Mouse (Mus musculus): ENCODE data around the gene Chst14. TPM values are rescaled to one million over a fixed set of nuclear protein-coding genes. Genes with fewer than 3 reads are reported as not detected.

Chst14 gene
- polyA plus RNA-seq, 1 experiment from 2014 or later, result 32.3 TPM

GRCm38 (mm10) chr2:118963676-118964012 is 37.3 kb downstream of the Chst14 start:
- POLR2A ChIA-PET, result no interaction called here
- no peak for TF ChIP-seq CTCF (IDR thresholded peaks at IDR 0.05)
- ATAC-seq, result no peak

GRCm38 (mm10) chr2:118969585-118970147 is 43.4 kb downstream of the Chst14 start:
- DNase-seq (ENCODE audit: low read depth, low spot score), result no peak
- ChIA-PET POLR2A (no interaction called here), CTCF (no interaction called here)
- no peaks in the 10 kb centered on the region for H3K27me3 ChIP-seq
- no peak for ATAC-seq
- TF ChIP-seq CTCF (IDR thresholded peaks at IDR 0.05), result no peak
- in situ Hi-C loops (cut with MboI; ENCODE audit: low pct_unique_long_range_greater_than_20kb), result loop anchor here (5.0 kb wide), 1 partner anchor 62 kb away; no protein-coding TSS in a partner anchor

More at GRCm38 (mm10) chr2:118963676-118964012, 37.3 kb downstream of the Chst14 start:
- DNase-seq (ENCODE audit: low read depth, low spot score), result no peak
- H3K27me3 ChIP-seq, result no peaks in the 10 kb centered on the region
- CTCF ChIA-PET, result no interaction called here
- in situ Hi-C loops (cut with MboI; ENCODE audit: low pct_unique_long_range_greater_than_20kb), result no loop called here

GRCm38 (mm10) chr2:118972048-118972447 is 45.8 kb downstream of the Chst14 start:
- ChIA-PET POLR2A (no interaction called here), CTCF (interaction anchor here (1.6 kb wide), 1 partner anchor 14 kb away, joined by 3 read pairs; no protein-coding TSS in a partner anchor)
- H3K27me3 ChIP-seq, result no peaks in the 10 kb centered on the region
- in situ Hi-C loops (cut with MboI; ENCODE audit: low pct_unique_long_range_greater_than_20kb), result no loop called here
- DNase-seq (ENCODE audit: low read depth, low spot score) (no peak), ATAC-seq (no peak)
- TF ChIP-seq CTCF (IDR thresholded peaks at IDR 0.05), result no peak

GRCm38 (mm10) chr2:118972687-118973376 is 46.5 kb downstream of the Chst14 start:
- ATAC-seq, result peak; percentile 54
- CTCF ChIA-PET, result interaction anchor here (1.6 kb wide), 1 partner anchor 15 kb away, joined by 3 read pairs; no protein-coding TSS in a partner anchor

DNA sequence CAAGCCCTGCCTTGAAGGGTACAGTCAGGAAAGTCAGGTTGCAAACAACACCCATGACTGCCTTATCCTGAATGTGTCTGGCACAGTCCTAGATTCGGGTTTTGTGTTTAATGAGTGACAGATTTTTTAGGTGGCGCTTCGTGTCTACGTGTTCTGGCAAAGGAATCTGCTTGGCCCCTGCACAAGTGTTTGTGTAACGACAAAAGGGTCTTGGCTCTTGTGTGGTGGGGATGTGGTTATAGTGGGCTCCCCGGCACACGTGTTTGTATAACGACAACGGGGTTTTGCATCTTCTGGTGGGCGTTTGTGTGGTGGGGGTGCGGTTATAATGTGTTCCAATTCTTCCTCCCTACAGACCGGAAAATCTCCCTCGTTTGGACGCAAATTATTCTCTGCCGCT is 49.6 kb downstream of the Chst14 start:
- no peaks in the 10 kb centered on the region for H3K27me3 ChIP-seq
- ATAC-seq, result no peak
- CTCF ChIA-PET, result no interaction called here

More at GRCm38 (mm10) chr2:118972687-118973376, 46.5 kb downstream of the Chst14 start:
- POLR2A ChIA-PET, result no interaction called here
- TF ChIP-seq CTCF (IDR thresholded peaks at IDR 0.05), result peak; percentile 99
- no peaks in the 10 kb centered on the region for H3K27me3 ChIP-seq
- DNase-seq (ENCODE audit: low read depth, low spot score), result peak; percentile 25
- in situ Hi-C loops (cut with MboI; ENCODE audit: low pct_unique_long_range_greater_than_20kb), result no loop called here

DNA sequence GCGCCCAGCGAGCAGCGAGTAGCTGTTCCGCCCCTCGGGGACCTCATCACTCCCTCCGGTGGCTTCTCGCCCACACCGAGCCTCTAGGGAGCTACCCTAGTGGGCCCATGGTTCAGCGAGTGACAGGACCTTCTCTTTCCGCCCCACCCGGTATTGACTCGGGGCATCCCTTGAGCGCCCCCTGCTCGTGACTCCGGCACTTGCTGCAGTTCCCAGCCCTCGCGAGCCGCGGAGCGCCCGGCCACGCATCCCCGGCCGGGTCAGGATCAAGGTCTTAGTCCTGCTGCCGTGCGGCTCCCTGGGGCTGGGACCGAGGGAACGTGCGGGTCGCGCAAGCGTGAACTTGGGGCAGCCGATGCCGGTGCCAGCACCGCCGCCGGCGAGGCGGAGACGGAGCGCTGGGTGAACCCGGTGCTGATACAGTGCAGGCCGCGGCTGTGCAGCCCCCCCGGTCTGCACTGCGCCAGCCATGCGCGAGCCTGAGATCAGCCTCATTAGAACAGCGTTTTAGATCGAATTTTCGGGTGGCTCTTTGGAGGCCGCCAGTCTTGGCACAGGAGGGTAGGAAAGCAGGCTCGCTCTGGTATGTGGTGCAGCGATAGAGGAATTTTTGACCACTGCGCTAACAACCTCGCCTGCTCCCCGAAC is 50.1 kb downstream of the Chst14 start:
- ChIA-PET CTCF (interaction anchor here (1.8 kb wide), 1 partner anchor 10 kb away, joined by 5 read pairs; no protein-coding TSS in a partner anchor), POLR2A (no interaction called here)
- in situ Hi-C loops (cut with MboI; ENCODE audit: low pct_unique_long_range_greater_than_20kb), result loop anchor here (25.0 kb wide), 1 partner anchor 189 kb away; the partner anchor contains the start of gene Disp2
- ATAC-seq, result peak; percentile 74
- DNase-seq (ENCODE audit: low read depth, low spot score), result no peak
- TF ChIP-seq CTCF (IDR thresholded peaks at IDR 0.05), result peak; percentile 94
- H3K27me3 ChIP-seq, result no peaks in the 10 kb centered on the region

More for the DNA sequence above, 49.6 kb downstream of the Chst14 start:
- no peak for DNase-seq (ENCODE audit: low read depth, low spot score)
- TF ChIP-seq CTCF (IDR thresholded peaks at IDR 0.05), result no peak
- in situ Hi-C loops (cut with MboI; ENCODE audit: low pct_unique_long_range_greater_than_20kb), result loop anchor here (25.0 kb wide), 1 partner anchor 189 kb away; the partner anchor contains the start of gene Disp2
- POLR2A ChIA-PET, result no interaction called here

- in situ Hi-C loops (cut with MboI; ENCODE audit: low pct_unique_long_range_greater_than_20kb), result loop anchor here (25.0 kb wide), 1 partner anchor 190 kb away; the partner anchor contains the start of gene Disp2
- H3K27me3 ChIP-seq, result no peaks in the 10 kb centered on the region
- ATAC-seq (no peak), DNase-seq (ENCODE audit: low read depth, low spot score) (no peak)
- ChIA-PET CTCF (interaction anchor here (1.2 to 1.8 kb wide), 3 partner anchors 10 to 212 kb away, joined by 3 to 5 read pairs (median 3); no protein-coding TSS in a partner anchor), POLR2A (no interaction called here)
- no peak for TF ChIP-seq CTCF (IDR thresholded peaks at IDR 0.05)
These were observed 50.6 kb downstream of the Chst14 start for GRCm38 (mm10) chr2:118976941-118977340.

DNA sequence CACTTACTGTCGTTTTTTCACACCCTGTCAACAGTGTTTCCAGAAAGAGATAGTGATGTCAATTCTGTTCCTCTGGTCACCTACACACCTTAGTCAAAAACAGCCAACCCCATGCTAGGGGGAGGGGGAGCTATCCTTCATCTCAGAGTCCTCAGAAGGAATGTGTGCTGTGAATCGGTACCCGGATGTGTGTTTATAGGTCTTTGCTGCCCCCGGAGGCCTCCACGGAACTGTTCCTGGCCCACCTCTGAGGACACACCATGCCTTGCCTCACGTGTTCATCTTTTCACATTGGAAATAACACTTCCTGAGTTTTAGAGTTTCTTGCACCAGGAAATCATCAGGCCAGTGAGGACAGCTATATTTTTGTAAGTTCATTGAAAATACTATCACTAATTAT is 51.8 kb downstream of the Chst14 start:
- DNase-seq (ENCODE audit: low read depth, low spot score) (no peak), ATAC-seq (no peak)
- H3K27me3 ChIP-seq, result no peaks in the 10 kb centered on the region
- TF ChIP-seq CTCF (IDR thresholded peaks at IDR 0.05), result peak; percentile 45
- POLR2A ChIA-PET, result no interaction called here
- CTCF ChIA-PET, result interaction anchor here (0.7 to 1.8 kb wide), 6 partner anchors 9 to 214 kb away, joined by 3 to 5 read pairs (median 3); no protein-coding TSS in a partner anchor
- in situ Hi-C loops (cut with MboI; ENCODE audit: low pct_unique_long_range_greater_than_20kb), result loop anchor here (25.0 kb wide), 1 partner anchor 191 kb away; the partner anchor contains the start of gene Disp2

Other genes with a start within 250 kb of the Chst14 start
- 0.01 TPM for gene Ankrd63, start 222.5 kb upstream of the Chst14 start, polyA plus RNA-seq (2021)
- gene Plcb2, start 198.1 kb upstream of the Chst14 start, polyA plus RNA-seq (2021), result 0.03 TPM
- gene Inafm2, start 180.7 kb upstream of the Chst14 start, polyA plus RNA-seq (2021), result 25.9 TPM
- 31.5 TPM for gene Ccdc9b, start 163.8 kb upstream of the Chst14 start, polyA plus RNA-seq (2021)
- gene Phgr1, start 153.7 kb upstream of the Chst14 start, polyA plus RNA-seq (2021), result not detected
- gene Disp2, start 146.8 kb upstream of the Chst14 start, polyA plus RNA-seq (2021), result 0.03 TPM
- 64.4 TPM for gene Knstrn, start 112.5 kb upstream of the Chst14 start, polyA plus RNA-seq (2021)
- 36.8 TPM for gene Ivd, start 64.5 kb upstream of the Chst14 start, polyA plus RNA-seq (2021)
- gene Bahd1, start 26.1 kb upstream of the Chst14 start, polyA plus RNA-seq (2021), result 22.9 TPM
- 26.6 TPM for gene Ccdc32, start 102.9 kb downstream of the Chst14 start, polyA plus RNA-seq (2021)
- gene Rpusd2, start 108.3 kb downstream of the Chst14 start, polyA plus RNA-seq (2021), result 5.2 TPM
- gene Knl1, start 120.6 kb downstream of the Chst14 start, polyA plus RNA-seq (2021), result 9.3 TPM
- 24.6 TPM for gene Rad51, start 186.3 kb downstream of the Chst14 start, polyA plus RNA-seq (2021)
- 31.7 TPM for gene Rmdn3, start 230.5 kb downstream of the Chst14 start, polyA plus RNA-seq (2021)
- 27.5 TPM for gene Gchfr, start 241.3 kb downstream of the Chst14 start, polyA plus RNA-seq (2021)
- 6.4 TPM for gene Gm14137, start 248.0 kb downstream of the Chst14 start, polyA plus RNA-seq (2021)

Data from Patski (cell line).